8 mouse cellular contexts compared by ENCODE assay signal in the genomic region with DNA sequence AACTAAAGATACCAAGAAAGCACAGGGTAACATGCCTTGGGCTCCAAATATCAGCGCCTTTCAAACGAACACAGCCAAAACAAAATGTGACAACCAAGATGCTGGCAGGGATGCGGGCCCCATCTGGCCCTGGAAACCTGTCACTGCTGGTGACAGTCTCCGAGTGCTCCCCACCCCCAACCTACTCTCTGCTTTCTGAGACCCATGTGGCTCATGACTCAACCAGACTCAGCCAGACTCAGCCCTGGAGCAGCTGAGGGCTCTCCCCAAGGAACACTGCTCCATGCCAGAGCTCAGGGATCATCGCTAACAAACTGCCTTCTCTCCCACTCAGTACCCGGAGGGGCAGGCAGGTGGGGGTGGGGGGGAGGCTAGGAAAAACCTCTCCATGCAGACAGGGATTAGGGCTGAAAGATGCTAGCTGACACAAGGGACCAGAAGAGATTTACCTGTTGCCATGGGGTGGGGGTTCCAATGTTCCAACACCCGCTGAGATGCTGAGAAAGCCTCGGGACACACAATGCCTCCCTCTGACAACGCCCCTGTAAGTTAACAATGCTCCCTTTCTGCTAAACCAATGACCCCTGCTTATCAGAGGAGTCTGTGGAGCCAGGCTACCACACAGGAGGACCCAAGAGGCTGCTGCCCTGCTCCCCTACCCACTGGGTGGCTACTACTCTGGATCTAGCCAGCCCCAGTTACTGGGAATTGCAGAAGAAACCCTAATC.
A peak's percentile ranks its signal among the peaks of the same experiment; 100 is the strongest.
DNase-seq lines count a peak whose midpoint lies in the region; ATAC-seq and TF ChIP-seq lines count a peak whose summit lies in the region.

No protein-coding gene starts in this region.

- no peak for TF ChIP-seq POLR2A in brain, embryonic 14.5 days (IDR thresholded peaks at IDR 0.05; ENCODE audit: borderline replicate concordance, extremely low read depth, insufficient read depth, insufficient read length, poor library complexity, severe bottlenecking)

- no peaks in the 10 kb centered on the region for H3K36me3 ChIP-seq in forebrain, postnatal 0 days (ENCODE audit: insufficient read depth)

- H3K27ac ChIP-seq in forebrain, postnatal 0 days (ENCODE audit: low read depth, low read length), result peak overlapping the region; percentile 73
- peak overlapping the region; percentile 68 for H3K27ac ChIP-seq in left cerebral cortex, adult 2 months

- no peaks in the 10 kb centered on the region for H3K9me3 ChIP-seq in forebrain, postnatal 0 days (ENCODE audit: low read length)

- WGBS in forebrain, postnatal 0 days, result 21% methylated on average over 9 of the region's 9 CpGs

- peak; percentile 95 for ATAC-seq in forebrain, postnatal 0 days
- no peak for ATAC-seq in monocyte, adult 5-6 weeks (replicated peaks; ENCODE audit: insufficient number of reproducible peaks, low FRiP score, low TSS enrichment, poor library complexity, severe bottlenecking)

- peak; percentile 53 for DNase-seq in adrenal gland, postnatal 10 days
- DNase-seq in adrenal gland, postnatal 4 days (ENCODE audit: low spot score in 2 of 2), result no peak
- DNase-seq in brain, embryonic 14.5 days (ENCODE audit: low read depth), result peak; percentile 93
- peak; percentile 90 for DNase-seq in forebrain, postnatal 0 days
- DNase-seq in left cerebral cortex, adult 2 months (ENCODE audit: extremely low spot score in 1 of 2, low spot score in 2 of 2), result peak; percentile 44 to 64
- peak; percentile 51 to 56 for DNase-seq in right cerebral cortex, postnatal 36 days (ENCODE audit: low spot score in 2 of 2)
- no peak for DNase-seq in ovary, postnatal 10 days (ENCODE audit: low spot score)

- intact Hi-C loops in left cerebral cortex, adult 2 months (cut with DNase I), result no loop called here

- H3K4me2 ChIP-seq in forebrain, postnatal 0 days (ENCODE audit: low read depth), result no peak overlapping the region

- peaks cover 18% of the 10 kb centered on the region; the same call in 1 of the 2 replicates for H3K4me1 ChIP-seq in forebrain, postnatal 0 days (ENCODE audit: insufficient read depth)

- TF ChIP-seq CTCF in brain, embryonic 14.5 days (IDR thresholded peaks at IDR 0.05; ENCODE audit: borderline replicate concordance, extremely low read depth, insufficient read depth, insufficient read length), result no peak
- no peak for TF ChIP-seq CTCF in forebrain, postnatal 0 days (IDR thresholded peaks at IDR 0.05; ENCODE audit: low read depth)
- TF ChIP-seq CTCF in left cerebral cortex, adult 2 months (IDR thresholded peaks at IDR 0.05), result no peak

- H3K4me3 ChIP-seq in forebrain, postnatal 0 days (ENCODE audit: low read depth, low read length), result no peak overlapping the region
- no peak overlapping the region for H3K4me3 ChIP-seq in left cerebral cortex, adult 2 months

- no peaks in the 10 kb centered on the region for H3K27me3 ChIP-seq in forebrain, postnatal 0 days (ENCODE audit: insufficient read depth, low read length)

- no peak overlapping the region for H3K9ac ChIP-seq in forebrain, postnatal 0 days

Comparison
In these comparisons a context has a peak if more than half of its experiments do, and no peak if none do; other contexts are left out.
1. DNase-seq: peak in adrenal gland, postnatal 10 days (single experiment), brain, embryonic 14.5 days (single experiment), forebrain, postnatal 0 days (single experiment), left cerebral cortex, adult 2 months (2 of 2) and right cerebral cortex, postnatal 36 days (2 of 2); none in adrenal gland, postnatal 4 days (0 of 2) and ovary, postnatal 10 days (single experiment).